Mouse (Mus musculus) forebrain, embryonic 12.5 days (tissue): ENCODE data around the gene Tmem104. TPM values are rescaled to one million over a fixed set of nuclear protein-coding genes. Genes with fewer than 3 reads are reported as not detected.
A peak's percentile ranks its signal among the peaks of the same experiment; 100 is the strongest.

Source experiments
- ATAC-seq: fragments of 200-750 bp; cut with Nextera tagmentation; 2 replicates; pipeline ENCODE4 v1.8.0; 2017; ENCODE audit warnings: moderate TSS enrichment; ENCODE audit not compliant: low FRiP score
- H3K27ac ChIP-seq: fragments of 300-500 bp; sonication (generic); 2 replicates; pipeline ENCODE4 v1.5.1; 2016; ENCODE audit warnings: mild to moderate bottlenecking
- H3K27me3 ChIP-seq: fragments of 300-500 bp; sonication (generic); 2 replicates; pipeline ENCODE4 v1.6.1; 2016; ENCODE audit warnings: mild to moderate bottlenecking
- H3K36me3 ChIP-seq: fragments of 300-500 bp; sonication (generic); replicated peaks from 2 replicates; pipeline ENCODE4 v1.6.1; 2016; ENCODE audit warnings: mild to moderate bottlenecking
- H3K4me1 ChIP-seq: fragments of 300-500 bp; sonication (generic); 2 replicates; pipeline ENCODE4 v1.6.1; 2016
- H3K4me2 ChIP-seq: fragments of 300-500 bp; sonication (generic); 2 replicates; pipeline ENCODE4 v1.6.1; 2016; ENCODE audit warnings: mild to moderate bottlenecking, moderate library complexity
- H3K4me3 ChIP-seq: fragments of 300-500 bp; sonication (generic); replicated peaks from 2 replicates; pipeline ENCODE4 v1.5.1; 2016; ENCODE audit warnings: mild to moderate bottlenecking
- H3K9ac ChIP-seq: fragments of 300-500 bp; sonication (generic); 2 replicates; pipeline ENCODE4 v1.6.1; 2016; ENCODE audit warnings: mild to moderate bottlenecking
- H3K9me3 ChIP-seq: fragments of 300-500 bp; sonication (generic); 2 replicates; pipeline ENCODE4 v1.6.1; 2016
- WGBS: fragments of 180-500 bp; shearing (Covaris S2); methylation state at CpG from one replicate; pipeline ENCODE4 v1.1.7; 2016; 5-methylcytosine and 5-hydroxymethylcytosine counted together
- polyA plus RNA-seq: library from polyadenylated mRNA; unstranded; fragments of >200 nt; fragmentation: Nextera tagmentation; extraction: Ambion mirVana; gene quantifications from 2 replicates; pipeline ENCODE4 v1.2.1, GENCODE M21; 2016

Gene Tmem104
- 7.9 and 8.4 TPM in 2 replicates for polyA plus RNA-seq

- peak; percentile 93 for ATAC-seq
- 1% methylated on average over 39 of the region's 39 CpGs for WGBS
Observed at GRCm38 (mm10) chr11:115187224-115187639, at the start of gene Tmem104. Gene Tmem104, plus strand, starts transcription at chr11:115187487.

DNA sequence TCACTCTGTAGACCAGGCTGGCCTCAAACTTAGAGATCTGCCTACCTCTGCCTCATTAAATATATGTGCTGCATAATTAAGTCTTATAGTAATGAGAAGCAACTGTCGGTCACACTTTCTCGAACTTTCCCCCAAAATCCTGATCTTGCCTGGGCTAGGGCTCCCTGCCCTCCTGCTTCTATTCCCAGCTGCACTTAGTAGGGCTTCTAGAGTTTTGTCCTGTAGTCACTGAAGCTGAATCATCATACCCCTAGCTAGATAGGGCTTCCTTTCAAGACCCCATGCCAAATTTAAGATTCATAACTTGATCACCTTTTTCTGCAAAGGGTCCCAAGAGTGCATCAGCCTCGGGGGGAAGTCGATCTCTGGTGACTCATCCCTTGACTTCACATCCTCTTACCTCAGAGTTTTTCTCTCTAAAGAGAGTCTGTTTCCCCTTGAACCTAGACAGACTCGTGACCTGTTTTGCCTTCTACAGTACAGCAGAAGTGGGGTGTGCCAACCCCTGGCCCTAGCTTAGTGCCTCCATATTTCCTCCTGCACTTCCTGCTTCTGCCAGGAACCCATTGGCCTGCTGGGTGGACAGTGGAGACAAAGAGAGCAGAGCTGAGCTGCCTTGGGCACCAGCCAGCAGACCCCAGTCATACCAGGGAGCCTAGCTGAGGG, 48.6 kb upstream of the Tmem104 start:
- Histone ChIP-seq H3K4me3 (no peak overlapping the region), H3K9ac (no peak overlapping the region), H3K4me2 (no peak overlapping the region), H3K4me1 (no peaks in the 10 kb centered on the region), H3K36me3 (no peaks in the 10 kb centered on the region), H3K27ac (no peak overlapping the region), H3K27me3 (no peaks in the 10 kb centered on the region), H3K9me3 (no peaks in the 10 kb centered on the region)
- 89% methylated on average over 5 of the region's 5 CpGs for WGBS
- no peak for ATAC-seq

More at GRCm38 (mm10) chr11:115187224-115187639, at the start of gene Tmem104:
- Histone ChIP-seq H3K4me3 (peak within 1 kb of the TSS; percentile 58), H3K36me3 (0 out of 2 replicates have a peak, but pooled peaks cover 9% of the 10 kb centered on the region), H3K9ac (peak within 1 kb of the TSS; percentile 70), H3K4me2 (peak within 1 kb of the TSS; percentile 87), H3K27ac (peak within 1 kb of the TSS; percentile 70), H3K4me1 (peaks cover 16% of the 10 kb centered on the region), H3K9me3 (no peaks in the 10 kb centered on the region), H3K27me3 (no peaks in the 10 kb centered on the region)

GRCm38 (mm10) chr11:115141970-115142369, 45.3 kb upstream of the Tmem104 start:
- 86% methylated on average over 2 of the region's 2 CpGs for WGBS
- H3K4me2 ChIP-seq, result no peak overlapping the region
- H3K4me1 ChIP-seq, result no peaks in the 10 kb centered on the region
- H3K9me3 ChIP-seq, result no peaks in the 10 kb centered on the region
- H3K4me3 ChIP-seq, result no peak overlapping the region
- no peak for ATAC-seq
- H3K27ac ChIP-seq, result no peak overlapping the region
- no peak overlapping the region for H3K9ac ChIP-seq
- H3K27me3 ChIP-seq, result no peaks in the 10 kb centered on the region
- H3K36me3 ChIP-seq, result no peaks in the 10 kb centered on the region

- ATAC-seq, result no peak
- WGBS, result 85% methylated on average over 4 of the region's 4 CpGs
Observed at GRCm38 (mm10) chr11:115147813-115148212, 39.5 kb upstream of the Tmem104 start.

GRCm38 (mm10) chr11:115150741-115151254, 36.5 kb upstream of the Tmem104 start:
- H3K36me3 ChIP-seq, result no peaks in the 10 kb centered on the region
- H3K27ac ChIP-seq, result no peak overlapping the region
- H3K4me1 ChIP-seq, result peaks cover 23% of the 10 kb centered on the region
- ATAC-seq, result no peak
- H3K9me3 ChIP-seq, result no peaks in the 10 kb centered on the region
- H3K4me3 ChIP-seq, result no peak overlapping the region
- H3K9ac ChIP-seq, result no peak overlapping the region
- H3K27me3 ChIP-seq, result peaks cover 38% of the 10 kb centered on the region
- WGBS, result 78% methylated on average over 6 of the region's 6 CpGs
- no peak overlapping the region for H3K4me2 ChIP-seq

More at GRCm38 (mm10) chr11:115147813-115148212, 39.5 kb upstream of the Tmem104 start:
- Histone ChIP-seq H3K4me1 (peaks cover 13% of the 10 kb centered on the region), H3K9ac (no peak overlapping the region), H3K27me3 (peaks cover 8% of the 10 kb centered on the region; the same call in 1 of the 2 replicates), H3K27ac (no peak overlapping the region), H3K36me3 (no peaks in the 10 kb centered on the region), H3K4me2 (no peak overlapping the region), H3K9me3 (no peaks in the 10 kb centered on the region), H3K4me3 (no peak overlapping the region)

DNA sequence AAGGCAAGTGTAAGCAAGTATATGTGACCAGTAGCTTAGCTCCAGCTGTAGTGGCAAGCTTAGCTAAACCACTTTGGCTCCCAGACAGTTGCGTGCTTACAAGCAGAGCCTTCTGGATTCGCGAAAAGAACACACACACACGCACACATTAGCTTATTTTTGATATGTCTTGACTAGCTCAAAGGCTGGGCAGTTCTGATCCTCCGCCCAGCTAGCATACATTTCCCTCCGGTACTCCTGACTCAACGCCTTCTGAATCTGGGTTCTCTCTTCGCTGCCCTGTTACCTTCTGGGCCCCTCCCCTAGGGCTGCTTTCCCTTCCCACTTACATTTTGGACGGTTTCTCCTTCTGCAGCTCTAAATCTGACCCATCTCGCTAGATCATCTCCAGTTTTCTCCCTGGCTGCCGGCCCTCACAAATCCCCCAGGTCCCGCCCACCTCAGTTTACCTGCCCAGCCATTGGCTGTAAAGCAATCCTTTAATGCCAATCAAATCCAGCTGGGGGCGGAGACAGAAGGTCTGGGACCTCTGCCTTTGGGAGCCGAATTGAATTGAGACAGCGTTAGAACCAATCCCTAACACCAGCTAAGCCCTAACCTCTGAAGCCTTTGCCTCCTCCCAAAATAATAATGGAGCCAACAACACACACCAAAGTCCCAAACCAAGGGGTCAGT, 35.4 kb upstream of the Tmem104 start:
- peak overlapping the region; percentile 34; the same call in 1 of the 2 replicates for H3K9ac ChIP-seq
- no peak overlapping the region for H3K27ac ChIP-seq
- peak overlapping the region; percentile 32 for H3K4me3 ChIP-seq
- H3K9me3 ChIP-seq, result no peaks in the 10 kb centered on the region
- peak overlapping the region; percentile 52 for H3K4me2 ChIP-seq
- peaks cover 48% of the 10 kb centered on the region for H3K27me3 ChIP-seq
- WGBS, result 8% methylated on average over 15 of the region's 15 CpGs
- H3K4me1 ChIP-seq, result peaks cover 23% of the 10 kb centered on the region
- H3K36me3 ChIP-seq, result no peaks in the 10 kb centered on the region
- peak; percentile 81 for ATAC-seq

DNA sequence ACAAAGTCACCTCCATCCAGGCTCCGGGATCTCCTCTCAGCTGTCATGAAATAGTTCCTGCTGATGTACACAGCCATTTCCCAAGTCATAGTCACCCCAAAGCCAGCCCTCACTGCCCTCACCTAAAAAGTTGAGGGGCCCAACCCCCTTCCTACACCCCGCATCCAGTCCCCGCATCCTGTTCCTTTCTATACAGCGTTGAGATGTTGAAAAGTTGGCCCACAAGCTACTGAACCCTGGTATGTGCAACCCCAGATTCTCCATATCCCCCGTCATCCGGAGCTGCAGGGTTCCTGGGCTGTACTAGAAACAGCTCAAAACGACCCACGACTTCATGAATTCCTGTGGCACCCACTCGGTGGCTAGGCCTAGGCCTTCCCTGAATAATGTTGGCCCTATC, 34.2 kb upstream of the Tmem104 start:
- 82% methylated on average over 9 of the region's 9 CpGs for WGBS
- Histone ChIP-seq H3K4me2 (no peak overlapping the region), H3K9ac (no peak overlapping the region)

GRCm38 (mm10) chr11:115153699-115154292, 33.5 kb upstream of the Tmem104 start:
- Histone ChIP-seq H3K9ac (no peak overlapping the region), H3K27ac (no peak overlapping the region), H3K9me3 (no peaks in the 10 kb centered on the region), H3K27me3 (peaks cover 58% of the 10 kb centered on the region), H3K4me1 (peaks cover 33% of the 10 kb centered on the region), H3K4me3 (peak overlapping the region; percentile 30), H3K4me2 (peak overlapping the region; percentile 46), H3K36me3 (no peaks in the 10 kb centered on the region)
- ATAC-seq, result peak; percentile 61
- 1% methylated on average over 35 of the region's 35 CpGs for WGBS

More for the DNA sequence above, 34.2 kb upstream of the Tmem104 start:
- peaks cover 58% of the 10 kb centered on the region for H3K27me3 ChIP-seq
- H3K4me3 ChIP-seq, result no peak overlapping the region
- H3K9me3 ChIP-seq, result no peaks in the 10 kb centered on the region
- H3K4me1 ChIP-seq, result peaks cover 29% of the 10 kb centered on the region
- ATAC-seq, result no peak
- H3K27ac ChIP-seq, result no peak overlapping the region
- H3K36me3 ChIP-seq, result no peaks in the 10 kb centered on the region

- no peak overlapping the region for H3K4me3 ChIP-seq
- H3K4me1 ChIP-seq, result peaks cover 33% of the 10 kb centered on the region
- H3K27ac ChIP-seq, result no peak overlapping the region
- H3K27me3 ChIP-seq, result peaks cover 63% of the 10 kb centered on the region
- 27% methylated on average over 5 of the region's 5 CpGs for WGBS
- H3K36me3 ChIP-seq, result no peaks in the 10 kb centered on the region
- H3K4me2 ChIP-seq, result no peak overlapping the region
- H3K9ac ChIP-seq, result no peak overlapping the region
- ATAC-seq, result no peak
- no peaks in the 10 kb centered on the region for H3K9me3 ChIP-seq
Observed at GRCm38 (mm10) chr11:115155053-115155634, 32.1 kb upstream of the Tmem104 start.

- H3K4me2 ChIP-seq, result no peak overlapping the region
- H3K9ac ChIP-seq, result no peak overlapping the region
- peaks cover 28% of the 10 kb centered on the region for H3K4me1 ChIP-seq
- ATAC-seq, result no peak
- no peak overlapping the region for H3K4me3 ChIP-seq
- peaks cover 73% of the 10 kb centered on the region for H3K27me3 ChIP-seq
- no peak overlapping the region for H3K27ac ChIP-seq
- 32% methylated on average over 12 of the region's 12 CpGs for WGBS
- H3K36me3 ChIP-seq, result no peaks in the 10 kb centered on the region
- H3K9me3 ChIP-seq, result no peaks in the 10 kb centered on the region
Observed at GRCm38 (mm10) chr11:115157933-115158719, 29.2 kb upstream of the Tmem104 start.

DNA sequence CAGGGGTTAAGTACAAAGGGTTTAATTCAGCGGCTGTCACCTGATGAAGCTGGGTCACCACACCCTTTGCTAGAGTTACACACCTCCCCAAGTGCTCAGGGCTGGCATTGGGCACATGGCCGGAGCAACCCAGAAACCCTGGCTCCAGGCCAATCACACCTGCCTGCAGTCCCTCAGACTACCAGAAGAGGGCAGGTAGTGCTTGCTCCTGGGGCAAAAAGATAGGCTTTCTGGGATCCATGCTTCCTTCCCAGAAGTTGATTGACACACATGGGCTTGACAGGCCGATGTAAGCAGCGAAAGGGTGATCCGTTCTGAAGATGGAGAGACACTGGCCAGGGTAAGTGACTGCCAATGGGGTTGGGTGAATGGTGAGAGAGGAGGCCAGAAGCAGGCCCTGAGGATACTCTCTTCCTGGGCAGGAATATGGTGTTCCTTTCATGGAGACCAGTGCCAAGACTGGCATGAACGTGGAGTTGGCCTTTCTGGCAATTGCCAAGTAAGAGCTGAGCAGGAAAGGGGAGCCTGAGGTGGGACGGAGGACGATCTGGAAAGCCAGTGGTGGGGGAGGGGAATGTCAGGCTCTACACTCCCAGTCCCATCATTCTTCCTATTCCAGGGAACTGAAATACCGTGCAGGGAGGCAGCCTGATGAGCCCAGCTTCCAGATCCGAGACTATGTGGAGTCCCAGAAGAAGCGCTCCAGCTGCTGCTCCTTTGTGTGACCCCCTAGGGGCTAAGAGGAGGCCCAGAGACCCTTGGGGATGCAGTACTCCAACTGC, 27.1 kb upstream of the Tmem104 start:
- H3K9ac ChIP-seq, result no peak overlapping the region
- H3K27me3 ChIP-seq, result peaks cover 69% of the 10 kb centered on the region
- H3K4me2 ChIP-seq, result no peak overlapping the region
- no peaks in the 10 kb centered on the region for H3K36me3 ChIP-seq
- H3K4me1 ChIP-seq, result peaks cover 38% of the 10 kb centered on the region
- H3K27ac ChIP-seq, result no peak overlapping the region
- no peak for ATAC-seq
- H3K9me3 ChIP-seq, result no peaks in the 10 kb centered on the region
- H3K4me3 ChIP-seq, result no peak overlapping the region
- 48% methylated on average over 11 of the region's 11 CpGs for WGBS
